Mouse (Mus musculus): Measurements from ENCODE around the gene Fam19a1.

DNA sequence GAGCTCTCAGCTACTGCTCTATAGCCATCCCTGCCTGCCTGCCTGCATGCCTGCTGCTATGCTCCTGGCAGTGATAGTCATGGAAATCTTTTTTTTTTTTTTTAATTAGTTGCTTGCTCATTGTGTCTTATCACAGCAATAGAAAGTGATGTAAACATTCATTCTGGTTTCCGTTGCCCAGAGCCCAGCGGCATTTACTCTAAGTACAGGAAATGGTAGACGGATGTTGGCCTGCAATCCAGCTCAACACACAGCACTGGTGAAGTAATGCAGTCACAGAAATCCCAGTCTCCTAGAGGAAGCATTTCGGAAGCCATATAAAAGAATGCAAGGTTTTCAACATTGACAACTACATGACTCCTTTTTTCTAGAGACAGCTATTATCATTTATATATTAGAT lies 153.5 kb downstream of the Fam19a1 start:
- no peak for TF ChIP-seq POLR2A (IDR thresholded peaks at IDR 0.05; ENCODE audit: borderline replicate concordance, insufficient read depth, low read length)
- TF ChIP-seq CTCF (IDR thresholded peaks at IDR 0.05; ENCODE audit: borderline replicate concordance, insufficient read depth, low read depth, low read length): no peak
